Mouse (Mus musculus) limb, embryonic 13.5 days (tissue): Measurements from ENCODE around the gene Ly6g6c. TPM values are rescaled to one million over a fixed set of nuclear protein-coding genes. Genes with fewer than 3 reads are reported as not detected.

Experiments
- ATAC-seq: fragments of 200-750 bp; cut with Nextera tagmentation; 2 replicates; pipeline ENCODE4 v1.8.0; 2017; ENCODE audit warnings: low read depth, moderate number of reproducible peaks, moderate TSS enrichment; ENCODE audit not compliant: low FRiP score
- H3K27ac ChIP-seq: fragments of 300-500 bp; sonication (generic); 2 replicates; pipeline ENCODE4 v1.5.1; 2015; ENCODE audit warnings: inconsistent platforms, mild to moderate bottlenecking, moderate library complexity
- H3K27me3 ChIP-seq: fragments of 300-500 bp; sonication (generic); 2 replicates; pipeline ENCODE4 v1.6.1; 2015; ENCODE audit warnings: mild to moderate bottlenecking, inconsistent platforms
- H3K36me3 ChIP-seq: fragments of 300-500 bp; sonication (generic); 2 replicates; pipeline ENCODE4 v1.6.1; 2015; ENCODE audit warnings: inconsistent platforms, mild to moderate bottlenecking, moderate library complexity
- H3K4me1 ChIP-seq: fragments of 300-500 bp; sonication (generic); 2 replicates; pipeline ENCODE4 v1.6.1; 2015; ENCODE audit warnings: inconsistent platforms
- H3K4me2 ChIP-seq: fragments of 300-500 bp; sonication (generic); replicated peaks from 2 replicates; pipeline ENCODE4 v1.6.1; 2015; ENCODE audit warnings: inconsistent platforms, mild to moderate bottlenecking, moderate library complexity
- H3K4me3 ChIP-seq: fragments of 300-500 bp; sonication (generic); 2 replicates; pipeline ENCODE4 v1.5.1; 2015; ENCODE audit warnings: moderate library complexity, mild to moderate bottlenecking, inconsistent platforms
- H3K9ac ChIP-seq: fragments of 300-500 bp; sonication (generic); 2 replicates; pipeline ENCODE4 v1.6.1; 2015; ENCODE audit warnings: mild to moderate bottlenecking, inconsistent platforms
- H3K9me3 ChIP-seq: fragments of 300-500 bp; sonication (generic); 2 replicates; pipeline ENCODE4 v1.6.1; 2016; ENCODE audit warnings: inconsistent platforms
- WGBS: fragments of 180-500 bp; shearing (Covaris S2); methylation state at CpG from one replicate; pipeline ENCODE4 v1.1.7; 2015; 5-methylcytosine and 5-hydroxymethylcytosine counted together
- polyA plus RNA-seq: library from polyadenylated mRNA; unstranded; fragments of >200 nt; fragmentation: Nextera tagmentation; extraction: Ambion mirVana; gene quantifications from 2 replicates; pipeline ENCODE4 v1.2.1, GENCODE M21; 2015

Ly6g6c gene
- polyA plus RNA-seq, 1 experiment from 2014 or later = 0.15 TPM

DNA sequence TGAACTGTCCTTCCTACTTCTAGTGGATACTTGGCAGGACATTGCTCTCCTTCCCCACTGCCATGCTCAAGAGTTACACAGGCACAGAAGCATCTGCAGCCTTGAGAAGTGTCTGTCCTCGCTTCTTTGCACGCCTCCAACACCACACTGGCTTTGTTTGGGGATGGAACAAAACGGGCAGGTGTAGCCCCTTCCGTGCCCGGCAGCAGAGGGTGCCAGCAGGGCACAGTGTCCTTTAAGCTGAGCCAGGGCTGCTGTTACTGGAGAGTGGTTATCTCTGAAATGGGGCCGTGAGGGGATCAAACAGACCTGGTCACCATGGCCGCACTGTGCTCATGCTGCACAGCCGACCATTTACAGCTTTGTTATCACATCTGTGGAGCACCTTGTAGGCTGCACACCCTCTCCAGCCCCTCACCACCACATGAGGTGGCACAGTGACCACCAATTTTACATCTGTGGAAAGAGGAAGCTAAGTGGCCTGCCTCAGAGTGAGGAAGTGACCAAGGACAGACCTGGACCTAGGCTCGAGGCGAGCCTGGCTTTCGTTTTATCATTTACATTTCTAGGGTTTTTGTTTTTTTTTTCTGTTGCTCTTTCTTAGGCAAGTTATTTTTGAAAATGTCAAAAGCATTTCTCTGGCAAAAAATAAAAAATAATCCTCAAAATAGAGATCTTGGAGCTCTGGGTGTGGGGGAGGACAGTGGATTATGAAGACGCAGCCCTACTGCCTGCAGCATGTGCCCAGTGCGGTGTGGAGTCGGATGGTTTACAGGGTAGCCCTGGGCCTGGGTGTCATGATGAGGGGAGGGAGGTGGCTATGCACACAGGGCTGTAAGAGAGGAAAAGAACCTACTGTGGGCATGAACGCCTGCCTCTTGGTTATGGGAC is 29.5 kb downstream of the Ly6g6c start:
- 87% methylated on average over 15 of the region's 15 CpGs for WGBS
- Histone ChIP-seq H3K4me3 (no peak overlapping the region), H3K9ac (0 out of 2 replicates have a peak overlapping the region, but pooled peaks have one; percentile 31), H3K27ac (no peak overlapping the region), H3K4me2 (no peak overlapping the region), H3K36me3 (peaks cover 87% of the 10 kb centered on the region), H3K27me3 (no peaks in the 10 kb centered on the region), H3K4me1 (peaks cover 9% of the 10 kb centered on the region), H3K9me3 (no peaks in the 10 kb centered on the region)
- no peak for ATAC-seq

DNA sequence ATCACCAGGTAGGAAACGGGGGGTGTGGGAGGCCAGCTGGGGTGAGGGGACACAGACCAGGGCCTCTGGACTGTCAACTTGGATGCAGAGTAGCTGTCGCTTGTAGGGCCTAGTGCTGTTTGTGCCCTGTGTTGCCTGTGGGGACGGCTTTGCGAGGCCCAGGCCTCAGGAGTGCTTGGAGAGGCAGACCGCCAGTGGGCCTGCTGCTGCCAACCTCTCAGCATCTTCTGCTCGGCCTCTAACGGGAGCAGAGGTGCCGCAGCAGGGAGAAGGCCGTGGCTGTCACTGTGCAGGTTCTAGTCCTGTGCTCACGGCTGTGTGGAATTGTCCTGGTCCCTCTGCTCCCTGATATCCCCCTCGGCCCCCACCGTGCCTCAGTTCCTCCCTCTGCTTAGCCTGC is 31.4 kb downstream of the Ly6g6c start:
- no peaks in the 10 kb centered on the region for H3K9me3 ChIP-seq
- peak overlapping the region; percentile 31; the same call in 1 of the 2 replicates for H3K9ac ChIP-seq
- H3K27me3 ChIP-seq = no peaks in the 10 kb centered on the region
- no peak overlapping the region for H3K4me2 ChIP-seq
- H3K27ac ChIP-seq = no peak overlapping the region
- H3K4me1 ChIP-seq = no peaks in the 10 kb centered on the region
- 88% methylated on average over 12 of the region's 12 CpGs for WGBS
- H3K36me3 ChIP-seq = peaks cover 97% of the 10 kb centered on the region
- H3K4me3 ChIP-seq = no peak overlapping the region
- no peak for ATAC-seq

DNA sequence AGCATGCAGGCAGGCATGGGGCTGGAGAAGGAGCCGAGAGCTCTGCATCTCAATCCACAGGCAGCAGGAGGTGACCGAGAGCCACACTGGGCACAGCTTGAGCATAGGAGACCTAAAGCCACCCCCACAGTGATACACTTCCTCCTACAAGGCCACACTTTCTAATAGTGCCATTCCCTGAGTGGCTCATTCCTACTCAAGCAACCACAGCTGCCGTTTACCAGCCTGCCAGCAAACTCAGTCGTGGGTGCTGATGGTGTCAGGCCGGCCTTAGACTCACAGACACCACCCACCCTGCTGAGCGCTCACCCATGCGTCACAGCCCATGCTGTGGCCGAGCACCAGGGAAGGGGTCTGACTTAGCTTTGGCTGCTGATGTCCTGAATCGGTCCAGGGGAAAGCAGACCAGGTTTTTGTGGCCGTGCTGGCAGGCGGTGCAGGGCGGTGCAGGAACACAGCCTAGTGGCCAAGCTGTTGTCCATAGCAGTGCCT is 32.0 kb downstream of the Ly6g6c start:
- no peak for ATAC-seq
- no peaks in the 10 kb centered on the region for H3K27me3 ChIP-seq
- 89% methylated on average over 12 of the region's 12 CpGs for WGBS
- no peak overlapping the region for H3K4me3 ChIP-seq
- H3K36me3 ChIP-seq = peaks cover 99% of the 10 kb centered on the region
- no peaks in the 10 kb centered on the region for H3K4me1 ChIP-seq
- H3K9me3 ChIP-seq = no peaks in the 10 kb centered on the region
- no peak overlapping the region for H3K9ac ChIP-seq
- no peak overlapping the region for H3K27ac ChIP-seq
- no peak overlapping the region for H3K4me2 ChIP-seq

DNA sequence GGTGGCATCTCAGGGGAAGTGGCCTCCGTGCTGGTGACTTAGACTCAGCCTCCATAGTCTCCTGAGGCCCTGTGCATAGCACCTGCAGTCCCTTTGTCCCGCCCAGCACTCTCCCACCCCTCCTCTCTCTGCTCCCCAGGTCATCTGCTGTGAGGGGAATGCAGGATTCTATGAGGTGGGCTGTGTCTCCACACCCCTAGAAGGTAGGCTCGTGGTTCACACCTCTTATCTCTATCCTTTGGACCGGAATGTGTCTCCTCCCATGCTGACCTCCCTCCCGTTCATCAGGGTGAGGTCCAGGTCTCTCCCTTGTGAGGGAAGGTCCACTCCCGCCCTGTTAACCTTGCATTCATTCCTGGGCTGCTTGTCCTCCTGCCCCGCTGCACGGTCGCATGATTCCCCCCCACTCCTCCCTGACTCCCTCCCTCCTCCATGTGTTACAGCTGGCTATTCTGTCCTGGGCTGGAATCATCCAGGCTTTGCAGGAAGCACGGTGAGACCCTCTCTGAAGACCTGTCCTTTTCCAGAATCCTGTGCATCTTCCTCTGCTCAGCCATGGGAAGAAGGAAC is 35.1 kb downstream of the Ly6g6c start:
- no peaks in the 10 kb centered on the region for H3K27me3 ChIP-seq
- H3K4me3 ChIP-seq = no peak overlapping the region
- no peak overlapping the region for H3K27ac ChIP-seq
- peaks cover 91% of the 10 kb centered on the region for H3K36me3 ChIP-seq
- no peak for ATAC-seq
- H3K4me1 ChIP-seq = no peaks in the 10 kb centered on the region
- WGBS = 82% methylated on average over 10 of the region's 10 CpGs
- H3K9ac ChIP-seq = no peak overlapping the region
- H3K4me2 ChIP-seq = no peak overlapping the region
- H3K9me3 ChIP-seq = no peaks in the 10 kb centered on the region

DNA sequence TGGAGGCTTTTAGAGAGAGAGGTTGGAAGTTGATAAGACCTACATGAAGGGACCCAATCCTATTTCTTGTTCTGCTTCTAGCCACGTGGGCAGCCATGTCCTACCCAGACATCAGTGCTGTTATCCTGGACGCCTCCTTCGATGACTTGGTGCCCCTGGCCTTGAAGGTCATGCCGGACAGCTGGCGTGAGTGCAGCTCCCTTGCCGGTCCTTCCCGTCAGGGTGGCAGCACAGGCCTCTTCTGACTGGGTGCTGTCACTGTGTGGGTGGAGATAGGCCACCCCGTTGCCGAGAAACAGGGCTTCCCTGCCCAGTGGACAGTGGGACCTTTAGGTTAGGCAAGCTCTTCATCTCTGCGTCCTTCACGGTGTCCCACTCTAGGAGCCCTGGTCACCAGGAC is 36.0 kb downstream of the Ly6g6c start:
- ATAC-seq = no peak
- Histone ChIP-seq H3K9me3 (no peaks in the 10 kb centered on the region), H3K36me3 (peaks cover 82% of the 10 kb centered on the region), H3K4me2 (no peak overlapping the region), H3K27ac (no peak overlapping the region), H3K4me1 (no peaks in the 10 kb centered on the region; the same call in 1 of the 2 replicates), H3K27me3 (no peaks in the 10 kb centered on the region), H3K4me3 (no peak overlapping the region), H3K9ac (no peak overlapping the region; the same call in 1 of the 2 replicates)
- WGBS = 90% methylated on average over 11 of the region's 11 CpGs

DNA sequence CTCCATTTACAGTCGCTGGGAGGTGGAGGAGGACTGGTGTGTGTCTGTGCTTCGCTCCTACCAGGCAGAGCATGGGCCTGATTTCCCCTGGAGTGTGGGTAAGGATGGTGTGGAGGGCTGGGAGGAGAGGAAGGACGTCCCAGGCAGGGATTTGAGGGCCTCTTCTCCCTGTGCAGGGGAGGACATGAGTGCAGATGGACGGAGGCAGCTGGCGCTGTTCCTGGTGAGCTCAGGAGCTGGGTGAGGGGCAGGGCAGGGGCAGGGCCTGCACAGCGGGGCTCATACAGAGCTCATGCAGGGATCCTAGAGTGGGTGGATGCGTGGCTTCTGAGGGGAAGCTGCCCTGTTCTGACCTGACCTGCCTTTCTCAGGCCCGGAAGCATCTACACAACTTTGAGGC is 37.1 kb downstream of the Ly6g6c start:
- peak; percentile 55; the same call in 1 of the 2 replicates for ATAC-seq
- WGBS = 70% methylated on average over 8 of the region's 8 CpGs
- no peak overlapping the region for H3K27ac ChIP-seq
- no peak overlapping the region for H3K4me3 ChIP-seq
- H3K9me3 ChIP-seq = no peaks in the 10 kb centered on the region
- no peaks in the 10 kb centered on the region for H3K27me3 ChIP-seq
- peaks cover 71% of the 10 kb centered on the region for H3K36me3 ChIP-seq
- no peak overlapping the region for H3K4me2 ChIP-seq
- no peak overlapping the region for H3K9ac ChIP-seq
- no peaks in the 10 kb centered on the region; the same call in 1 of the 2 replicates for H3K4me1 ChIP-seq

DNA sequence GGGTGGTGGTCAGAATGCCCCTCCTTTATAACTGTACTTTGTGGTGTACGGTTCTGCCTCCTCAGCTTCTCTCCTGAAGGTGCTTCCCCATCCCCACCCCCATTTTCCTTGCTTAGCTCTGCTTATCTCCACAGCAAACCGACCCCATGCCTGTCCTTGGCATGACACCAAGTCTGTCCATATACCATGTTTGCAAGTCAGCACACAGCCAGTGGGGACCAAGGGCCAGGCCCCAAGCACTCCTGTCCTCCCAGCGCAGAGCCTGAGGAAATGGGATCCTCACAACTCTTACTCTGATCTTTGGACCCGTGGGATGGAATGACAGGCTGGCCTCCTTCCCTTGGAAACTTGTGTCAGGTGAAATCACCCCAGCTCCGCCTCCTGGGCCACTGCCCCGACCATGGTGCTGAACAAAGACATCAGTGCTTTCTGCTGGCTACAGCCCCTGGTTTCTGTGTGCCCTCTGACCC is 38.1 kb downstream of the Ly6g6c start:
- Histone ChIP-seq H3K27ac (no peak overlapping the region), H3K27me3 (no peaks in the 10 kb centered on the region), H3K36me3 (peaks cover 61% of the 10 kb centered on the region), H3K4me3 (no peak overlapping the region), H3K4me2 (no peak overlapping the region), H3K9ac (no peak overlapping the region), H3K9me3 (no peaks in the 10 kb centered on the region), H3K4me1 (no peaks in the 10 kb centered on the region; the same call in 1 of the 2 replicates)
- no peak for ATAC-seq
- WGBS = 74% methylated on average over 6 of the region's 6 CpGs

DNA sequence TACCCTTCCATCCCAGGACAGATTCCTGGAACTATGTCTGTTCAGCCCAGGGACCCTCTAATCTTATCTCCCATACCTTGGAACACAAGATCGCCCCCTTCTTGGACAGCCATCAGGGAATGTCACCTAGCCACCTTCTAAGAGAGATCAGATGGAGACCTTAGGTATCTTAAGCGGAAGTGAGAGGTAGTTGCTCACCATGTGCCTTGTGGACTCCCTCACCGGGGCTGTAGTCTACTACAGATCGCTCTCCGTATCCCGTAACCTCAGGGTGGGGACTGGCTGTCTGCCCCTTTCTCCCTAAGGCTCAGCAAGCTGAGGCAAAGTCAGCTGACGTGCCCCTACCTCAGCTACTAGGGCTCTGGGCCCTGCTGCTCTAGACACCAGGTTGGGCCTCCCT is 38.9 kb downstream of the Ly6g6c start:
- Histone ChIP-seq H3K4me3 (no peak overlapping the region), H3K27ac (no peak overlapping the region), H3K4me2 (no peak overlapping the region), H3K27me3 (no peaks in the 10 kb centered on the region), H3K9me3 (no peaks in the 10 kb centered on the region), H3K36me3 (peaks cover 53% of the 10 kb centered on the region), H3K9ac (no peak overlapping the region), H3K4me1 (no peaks in the 10 kb centered on the region; the same call in 1 of the 2 replicates)
- 89% methylated on average over 7 of the region's 7 CpGs for WGBS
- no peak for ATAC-seq

DNA sequence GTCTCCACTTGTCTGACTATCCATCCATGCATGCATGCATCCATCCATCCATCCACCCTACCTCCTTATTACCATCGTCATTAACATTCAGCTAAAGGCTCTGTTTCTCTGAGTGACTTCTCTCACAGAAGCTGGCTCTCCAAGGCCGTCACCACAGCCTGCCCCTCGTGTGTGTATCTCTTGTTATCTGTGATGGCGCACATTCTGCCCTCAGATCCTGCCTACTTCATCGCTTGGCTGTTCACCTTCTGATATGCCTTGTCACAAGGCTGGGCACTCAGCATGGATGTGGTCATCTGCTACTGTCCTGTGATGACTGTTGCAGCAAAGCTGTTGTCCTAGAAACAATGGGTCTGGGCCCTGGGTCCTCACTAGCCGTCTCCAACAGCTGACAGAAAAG is 39.6 kb downstream of the Ly6g6c start:
- no peaks in the 10 kb centered on the region; the same call in 1 of the 2 replicates for H3K4me1 ChIP-seq
- peak overlapping the region; percentile 31; the same call in 1 of the 2 replicates for H3K9ac ChIP-seq
- ATAC-seq = no peak
- H3K27me3 ChIP-seq = no peaks in the 10 kb centered on the region
- no peaks in the 10 kb centered on the region for H3K9me3 ChIP-seq
- H3K27ac ChIP-seq = no peak overlapping the region; the same call in 1 of the 2 replicates
- H3K36me3 ChIP-seq = peaks cover 46% of the 10 kb centered on the region
- H3K4me3 ChIP-seq = no peak overlapping the region
- no peak overlapping the region for H3K4me2 ChIP-seq
- 81% methylated on average over 6 of the region's 6 CpGs for WGBS

DNA sequence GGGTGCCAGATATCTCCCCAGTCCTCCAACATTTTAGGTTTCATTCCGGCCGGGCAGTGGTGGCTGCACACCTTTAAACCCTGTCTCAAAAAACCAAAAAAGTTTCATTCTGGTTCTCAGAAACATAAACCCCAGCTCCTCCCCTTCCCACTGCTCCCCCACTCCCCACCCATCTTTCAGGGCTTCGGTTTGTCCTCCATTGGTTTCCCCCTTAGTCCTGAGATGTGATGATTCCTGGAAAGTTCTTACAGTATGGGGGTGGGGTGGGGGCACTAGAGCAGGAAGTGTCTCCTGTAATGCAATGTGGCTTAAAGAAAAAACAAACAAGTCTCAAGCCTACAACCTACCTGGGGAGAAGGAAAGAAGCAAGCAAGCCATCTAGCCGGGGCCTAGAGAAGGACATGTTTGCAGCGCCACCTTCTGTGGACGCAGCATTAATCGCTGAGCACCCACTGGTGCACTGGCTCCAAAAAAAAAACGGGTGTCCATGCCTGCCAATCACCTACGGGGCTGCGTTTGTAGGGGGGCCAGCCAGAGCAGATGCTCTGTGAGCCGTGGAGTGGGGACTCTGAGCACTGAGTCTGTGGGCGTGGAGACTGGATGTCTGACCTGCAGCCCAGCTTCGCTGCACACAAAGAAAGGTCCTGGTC is 40.7 kb downstream of the Ly6g6c start:
- Histone ChIP-seq H3K9ac (no peak overlapping the region; the same call in 1 of the 2 replicates), H3K36me3 (peaks cover 35% of the 10 kb centered on the region), H3K4me3 (no peak overlapping the region), H3K9me3 (no peaks in the 10 kb centered on the region), H3K27me3 (no peaks in the 10 kb centered on the region), H3K4me2 (peak overlapping the region; percentile 32; the same call in 1 of the 2 replicates), H3K4me1 (no peaks in the 10 kb centered on the region; the same call in 1 of the 2 replicates), H3K27ac (no peak overlapping the region)
- no peak for ATAC-seq
- WGBS = 28% methylated on average over 13 of the region's 13 CpGs

DNA sequence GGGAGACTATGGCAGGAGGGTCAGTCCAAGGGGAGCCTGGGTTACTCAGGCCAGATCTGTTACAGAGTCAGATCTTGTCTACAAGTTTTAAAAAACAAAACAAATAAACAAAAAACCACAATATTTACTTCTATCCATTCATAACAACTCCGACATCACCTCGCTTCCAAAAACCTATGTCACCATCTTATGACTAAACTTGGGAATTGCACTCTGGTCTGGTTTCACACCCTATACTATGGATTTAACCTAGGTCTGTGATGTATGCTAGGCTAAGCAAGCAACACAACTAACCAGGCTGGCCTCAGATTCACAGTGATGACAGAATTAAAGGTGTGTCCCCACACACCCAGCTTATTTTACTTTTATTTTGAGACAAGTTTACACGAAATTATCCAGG is 41.3 kb downstream of the Ly6g6c start:
- WGBS = 72% methylated on average over 3 of the region's 3 CpGs
- H3K9me3 ChIP-seq = no peaks in the 10 kb centered on the region
- peaks cover 29% of the 10 kb centered on the region for H3K36me3 ChIP-seq
- no peak overlapping the region for H3K27ac ChIP-seq
- H3K4me2 ChIP-seq = no peak overlapping the region
- no peaks in the 10 kb centered on the region; the same call in 1 of the 2 replicates for H3K4me1 ChIP-seq
- H3K9ac ChIP-seq = no peak overlapping the region
- H3K4me3 ChIP-seq = no peak overlapping the region
- ATAC-seq = no peak
- no peaks in the 10 kb centered on the region for H3K27me3 ChIP-seq

DNA sequence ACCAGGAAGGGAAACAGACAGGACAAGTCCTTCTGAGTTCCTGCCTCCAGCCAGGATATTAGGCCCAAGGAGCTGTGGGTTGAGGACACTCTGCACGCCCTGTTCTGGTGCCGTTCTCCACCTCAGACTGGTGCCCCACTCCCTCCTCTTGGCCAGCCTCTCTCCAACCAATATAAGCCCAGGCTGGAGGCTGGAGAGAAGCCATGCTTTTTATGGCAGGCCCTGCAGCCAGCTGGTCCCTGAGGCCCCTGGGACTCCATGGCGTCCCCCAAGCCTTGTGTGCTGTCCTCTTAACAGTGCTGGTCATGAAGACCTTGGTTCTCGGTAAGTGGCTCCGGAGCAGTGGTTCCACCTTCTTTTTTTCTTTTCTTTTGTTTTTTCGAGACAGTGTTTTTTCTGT is 42.9 kb downstream of the Ly6g6c start, which contains the start of gene Ly6g5c:
Ly6g5c (plus strand) TSS at position 183 of the 400 bp plus-strand sequence.
- Histone ChIP-seq H3K9me3 (no peaks in the 10 kb centered on the region), H3K36me3 (peaks cover 13% of the 10 kb centered on the region), H3K9ac (no peak within 1 kb of the TSS), H3K4me1 (no peaks in the 10 kb centered on the region; the same call in 1 of the 2 replicates), H3K27ac (no peak within 1 kb of the TSS), H3K27me3 (no peaks in the 10 kb centered on the region), H3K4me2 (no peak within 1 kb of the TSS), H3K4me3 (no peak within 1 kb of the TSS)
- WGBS = 76% methylated on average over 6 of the region's 6 CpGs
- ATAC-seq = no peak
